Mouse (Mus musculus) midbrain, embryonic 16.5 days (tissue): ENCODE results near the gene Slc35d2. TPM values are rescaled to one million over a fixed set of nuclear protein-coding genes. Genes with fewer than 3 reads are reported as not detected.

ENCODE experiments used
- ATAC-seq: fragments of 200-750 bp; cut with Nextera tagmentation; 2 replicates; pipeline ENCODE4 v1.8.0; 2017; ENCODE audit warnings: moderate TSS enrichment
- H3K27ac ChIP-seq: fragments of 300-500 bp; sonication (generic); 2 replicates; pipeline ENCODE4 v1.5.1; 2014; ENCODE audit warnings: mild to moderate bottlenecking, low read length, mixed read lengths
- H3K27me3 ChIP-seq: fragments of 300-500 bp; sonication (generic); 2 replicates; pipeline ENCODE4 v1.6.1; 2014; ENCODE audit warnings: low read depth, low read length, mixed read lengths; ENCODE audit not compliant: control insufficient read depth, insufficient read depth
- H3K36me3 ChIP-seq: fragments of 300-500 bp; sonication (generic); 2 replicates; pipeline ENCODE4 v1.6.1; 2014; ENCODE audit warnings: mild to moderate bottlenecking, low read length, moderate library complexity, mixed read lengths; ENCODE audit not compliant: control insufficient read depth, insufficient read depth
- H3K4me1 ChIP-seq: fragments of 300-500 bp; sonication (generic); 2 replicates; pipeline ENCODE4 v1.6.1; 2014; ENCODE audit warnings: mild to moderate bottlenecking, low read length, mixed read lengths; ENCODE audit not compliant: control insufficient read depth, insufficient read depth
- H3K4me2 ChIP-seq: fragments of 300-500 bp; sonication (generic); 2 replicates; pipeline ENCODE4 v1.6.1; 2014; ENCODE audit warnings: mild to moderate bottlenecking, low read length, mixed read lengths
- H3K4me3 ChIP-seq: fragments of 300-500 bp; sonication (generic); 2 replicates; pipeline ENCODE4 v1.5.1; 2014; ENCODE audit warnings: low read depth, mild to moderate bottlenecking, low read length, moderate library complexity, mixed read lengths
- H3K9ac ChIP-seq: fragments of 300-500 bp; sonication (generic); 2 replicates; pipeline ENCODE4 v1.6.1; 2014; ENCODE audit warnings: low read depth, low read length, mixed read lengths
- H3K9me3 ChIP-seq: fragments of 300-500 bp; sonication (generic); replicated peaks from 2 replicates; pipeline ENCODE4 v1.6.1; 2014; ENCODE audit warnings: mild to moderate bottlenecking, low read length, mixed read lengths; ENCODE audit not compliant: control insufficient read depth, poor library complexity, severe bottlenecking
- WGBS: fragments of 180-500 bp; shearing (Covaris S2); extraction: QIAGEN DNeasy Blood & Tissue Kit; methylation state at CpG from one replicate; pipeline ENCODE4 v1.1.7; 2014; 5-methylcytosine and 5-hydroxymethylcytosine counted together
- polyA plus RNA-seq: library from polyadenylated mRNA; unstranded; fragments of >200 nt; fragmentation: Nextera tagmentation; extraction: Ambion mirVana; gene quantifications from 2 replicates; pipeline ENCODE4 v1.2.1, GENCODE M21; 2015

Gene Slc35d2
- polyA plus RNA-seq, 1 experiment from 2014 or later, result 0.99 TPM

GRCm38 (mm10) chr13:64155171-64155571 is 26.0 kb upstream of the Slc35d2 start:
- Histone ChIP-seq H3K27me3 (no peaks in the 10 kb centered on the region), H3K9me3 (no peaks in the 10 kb centered on the region), H3K4me2 (no peak overlapping the region), H3K4me1 (peaks cover 6% of the 10 kb centered on the region), H3K27ac (no peak overlapping the region), H3K36me3 (no peaks in the 10 kb centered on the region), H3K9ac (no peak overlapping the region), H3K4me3 (no peak overlapping the region)
- WGBS, result 3% methylated on average over 1 of the region's 1 CpGs
- no peak for ATAC-seq

- Histone ChIP-seq H3K36me3 (no peaks in the 10 kb centered on the region), H3K4me1 (peaks cover 6% of the 10 kb centered on the region), H3K27me3 (no peaks in the 10 kb centered on the region), H3K4me2 (no peak overlapping the region), H3K4me3 (no peak overlapping the region), H3K27ac (no peak overlapping the region), H3K9me3 (no peaks in the 10 kb centered on the region), H3K9ac (no peak overlapping the region)
- 61% methylated on average over 2 of the region's 2 CpGs for WGBS
- no peak for ATAC-seq
Measured at GRCm38 (mm10) chr13:64154651-64155050, 25.5 kb upstream of the Slc35d2 start.

GRCm38 (mm10) chr13:64153751-64154267 is 24.6 kb upstream of the Slc35d2 start:
- Histone ChIP-seq H3K27me3 (no peaks in the 10 kb centered on the region), H3K9ac (peak overlapping the region; percentile 54; the same call in 1 of the 2 replicates), H3K4me3 (peak overlapping the region; percentile 80), H3K4me2 (peak overlapping the region; percentile 88), H3K4me1 (peaks cover 6% of the 10 kb centered on the region), H3K9me3 (no peaks in the 10 kb centered on the region), H3K27ac (no peak overlapping the region), H3K36me3 (no peaks in the 10 kb centered on the region)
- WGBS, result under 1% methylated on average over 18 of the region's 18 CpGs
- ATAC-seq, result peak; percentile 18; the same call in 1 of the 2 replicates

GRCm38 (mm10) chr13:64153083-64153682 is 24.0 kb upstream of the Slc35d2 start, which contains the start of gene Zfp367:
Gene Zfp367, minus strand, starts transcription at chr13:64153202.
- H3K4me2 ChIP-seq, result peak within 1 kb of the TSS; percentile 88
- no peaks in the 10 kb centered on the region for H3K27me3 ChIP-seq
- no peaks in the 10 kb centered on the region for H3K36me3 ChIP-seq
- H3K9ac ChIP-seq, result peak within 1 kb of the TSS; percentile 59
- H3K27ac ChIP-seq, result peak within 1 kb of the TSS; percentile 48; the same call in 1 of the 2 replicates
- peak; percentile 99 for ATAC-seq
- peak within 1 kb of the TSS; percentile 80 for H3K4me3 ChIP-seq
- WGBS, result 0% methylated on average over 46 of the region's 56 CpGs
- H3K9me3 ChIP-seq, result no peaks in the 10 kb centered on the region
- H3K4me1 ChIP-seq, result peaks cover 6% of the 10 kb centered on the region

- peak overlapping the region; percentile 80 for H3K4me3 ChIP-seq
- H3K27me3 ChIP-seq, result no peaks in the 10 kb centered on the region
- peak overlapping the region; percentile 48; the same call in 1 of the 2 replicates for H3K27ac ChIP-seq
- peak overlapping the region; percentile 88 for H3K4me2 ChIP-seq
- ATAC-seq, result peak; percentile 78
- WGBS, result under 1% methylated on average over 60 of the region's 61 CpGs
- H3K9ac ChIP-seq, result peak overlapping the region; percentile 59
- no peaks in the 10 kb centered on the region for H3K9me3 ChIP-seq
- no peaks in the 10 kb centered on the region for H3K36me3 ChIP-seq
- peaks cover 6% of the 10 kb centered on the region for H3K4me1 ChIP-seq
Measured at GRCm38 (mm10) chr13:64152671-64153082, 23.5 kb upstream of the Slc35d2 start.

- no peaks in the 10 kb centered on the region for H3K9me3 ChIP-seq
- peak overlapping the region; percentile 59 for H3K9ac ChIP-seq
- WGBS, result 0% methylated on average over 36 of the region's 42 CpGs
- H3K4me3 ChIP-seq, result peak overlapping the region; percentile 80
- peak overlapping the region; percentile 48; the same call in 1 of the 2 replicates for H3K27ac ChIP-seq
- H3K27me3 ChIP-seq, result no peaks in the 10 kb centered on the region
- H3K4me1 ChIP-seq, result peaks cover 6% of the 10 kb centered on the region
- H3K36me3 ChIP-seq, result no peaks in the 10 kb centered on the region
- ATAC-seq, result peak; percentile 61
- peak overlapping the region; percentile 88 for H3K4me2 ChIP-seq
Measured at GRCm38 (mm10) chr13:64152241-64152669, 23.1 kb upstream of the Slc35d2 start.

- H3K9me3 ChIP-seq, result no peaks in the 10 kb centered on the region
- H3K4me3 ChIP-seq, result no peak overlapping the region
- no peak overlapping the region for H3K9ac ChIP-seq
- no peaks in the 10 kb centered on the region for H3K36me3 ChIP-seq
- ATAC-seq, result no peak
- H3K27me3 ChIP-seq, result no peaks in the 10 kb centered on the region
- H3K4me1 ChIP-seq, result peaks cover 6% of the 10 kb centered on the region
- 72% methylated on average over 5 of the region's 5 CpGs for WGBS
- H3K4me2 ChIP-seq, result no peak overlapping the region
- no peak overlapping the region for H3K27ac ChIP-seq
Measured at GRCm38 (mm10) chr13:64150121-64150520, 21.0 kb upstream of the Slc35d2 start.

GRCm38 (mm10) chr13:64129616-64130375 is 628 bp upstream of the Slc35d2 start:
- Histone ChIP-seq H3K36me3 (no peaks in the 10 kb centered on the region), H3K27ac (no peak overlapping the region), H3K4me1 (peaks cover 5% of the 10 kb centered on the region; the same call in 1 of the 2 replicates), H3K9ac (no peak overlapping the region), H3K9me3 (no peaks in the 10 kb centered on the region), H3K27me3 (no peaks in the 10 kb centered on the region), H3K4me2 (peak overlapping the region; percentile 92), H3K4me3 (peak overlapping the region; percentile 51)
- 39% methylated on average over 15 of the region's 15 CpGs for WGBS
- ATAC-seq, result peak; percentile 83; the same call in 1 of the 2 replicates
